Mouse (Mus musculus) olfactory bulb, adult 2 months (tissue): ENCODE data around the gene Hnrnpul1.

Experiments
- CTCF ChIP-seq: fragments of 200-500 bp; IDR thresholded peaks from 2 replicates; pipeline ENCODE4 v1.5.1; 2012; ENCODE audit warnings: low read depth, mild to moderate bottlenecking, low read length, moderate library complexity; ENCODE audit not compliant: insufficient read depth
- POLR2A ChIP-seq: fragments of 200-500 bp; IDR thresholded peaks from 2 replicates; pipeline ENCODE4 v1.6.1; 2012; ENCODE audit warnings: mild to moderate bottlenecking, low read depth, low read length, moderate library complexity; ENCODE audit not compliant: insufficient read depth

- TF ChIP-seq POLR2A (no peak), CTCF (no peak)
These were observed 77.5 kb downstream of the Hnrnpul1 start for GRCm38 (mm10) chr7:25677013-25677412.
